Mouse (Mus musculus) erythroblast, embryonic 14.5 days (primary cell): ENCODE data around the gene Mpp4. TPM values are rescaled to one million over a fixed set of nuclear protein-coding genes. Genes with fewer than 3 reads are reported as not detected.

ENCODE experiments used
- H3K27me3 ChIP-seq: 2 replicates; pipeline ENCODE4 v1.6.1; 2012; ENCODE audit warnings: inconsistent platforms; ENCODE audit not compliant: control insufficient read depth
- H3K36me3 ChIP-seq: 2 replicates; pipeline ENCODE4 v1.6.1; 2012; ENCODE audit warnings: mild to moderate bottlenecking, inconsistent platforms; ENCODE audit not compliant: control insufficient read depth
- H3K4me1 ChIP-seq: 2 replicates; pipeline ENCODE4 v1.6.1; 2012; ENCODE audit warnings: inconsistent platforms; ENCODE audit not compliant: control insufficient read depth
- H3K4me3 ChIP-seq: replicated peaks from 2 replicates; pipeline ENCODE3; 2012; ENCODE audit warnings: moderate library complexity, mild to moderate bottlenecking, inconsistent platforms
- H3K9me3 ChIP-seq: 2 replicates; pipeline ENCODE4 v1.6.1; 2012; ENCODE audit warnings: low read length, inconsistent platforms, mixed read lengths; ENCODE audit not compliant: control insufficient read depth
- GATA1 ChIP-seq: IDR thresholded peaks from 2 replicates; pipeline ENCODE4 v1.6.1; 2012; ENCODE audit warnings: low read length, inconsistent platforms, mixed read lengths
- TAL1 ChIP-seq: IDR thresholded peaks from 3 replicates; pipeline ENCODE4 v1.6.1; 2012; ENCODE audit warnings: low read length, inconsistent platforms, mixed read lengths
- polyA plus RNA-seq: library from polyadenylated mRNA; stranded (reverse); fragments of >175 nt; gene quantifications from 2 replicates; pipeline ENCODE4 v1.2.3, GENCODE M21; 2012

Mpp4 gene
- polyA plus RNA-seq, 1 experiment: 0.04 TPM

- no peak for TF ChIP-seq TAL1
- TF ChIP-seq GATA1: no peak
- no peaks in the 10 kb centered on the region for H3K9me3 ChIP-seq
- H3K4me3 ChIP-seq: no peak overlapping the region
- no peaks in the 10 kb centered on the region; the same call in 1 of the 2 replicates for H3K4me1 ChIP-seq
- no peaks in the 10 kb centered on the region for H3K27me3 ChIP-seq
- peaks cover 45% of the 10 kb centered on the region for H3K36me3 ChIP-seq
Observed at GRCm38 (mm10) chr1:59173023-59173422, 9.8 kb upstream of the Mpp4 start.

DNA sequence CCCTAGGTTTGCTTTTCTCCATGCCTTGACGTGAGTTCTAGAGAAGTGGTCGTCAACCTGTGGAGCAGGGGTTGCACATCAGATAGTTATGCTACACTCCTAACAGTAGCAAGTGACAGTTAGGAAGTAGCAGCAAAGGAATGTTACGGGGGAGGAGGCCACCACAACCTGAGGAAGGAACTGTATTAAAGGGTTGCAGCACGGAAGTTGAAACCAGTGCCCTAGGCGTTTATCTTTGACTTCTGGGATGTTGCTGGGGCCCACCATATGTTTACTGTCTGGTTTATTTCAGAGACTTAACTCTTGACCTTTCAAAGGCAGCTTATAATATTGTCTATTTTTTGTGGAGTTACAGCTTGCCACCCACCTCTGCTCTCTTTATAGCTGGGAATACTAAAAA is 8.7 kb upstream of the Mpp4 start:
- TF ChIP-seq TAL1: no peak
- no peak for TF ChIP-seq GATA1
- peaks cover 43% of the 10 kb centered on the region for H3K36me3 ChIP-seq
- H3K4me3 ChIP-seq: no peak overlapping the region
- H3K4me1 ChIP-seq: no peaks in the 10 kb centered on the region; the same call in 1 of the 2 replicates
- no peaks in the 10 kb centered on the region for H3K27me3 ChIP-seq
- no peaks in the 10 kb centered on the region for H3K9me3 ChIP-seq

DNA sequence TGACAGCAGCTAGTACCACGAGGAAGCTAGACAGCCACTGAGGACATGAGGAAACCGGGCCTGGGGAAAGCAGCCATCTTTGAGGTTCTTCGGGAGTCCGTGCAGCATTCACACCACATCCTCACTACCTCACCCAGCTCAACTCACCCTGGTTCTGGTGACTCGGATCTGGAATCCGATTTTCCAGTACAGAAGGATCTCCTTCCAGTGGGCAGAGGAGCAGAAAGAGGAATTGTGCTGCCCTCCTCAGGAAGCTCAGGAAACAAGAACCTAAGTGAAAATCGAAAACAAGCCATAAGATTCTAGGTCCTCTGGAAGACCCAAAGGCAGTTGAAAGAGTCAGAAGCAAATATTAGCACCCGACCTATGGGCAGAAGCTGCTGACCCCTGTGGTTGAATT is 7.1 kb upstream of the Mpp4 start:
- Histone ChIP-seq H3K36me3 (peaks cover 53% of the 10 kb centered on the region), H3K9me3 (no peaks in the 10 kb centered on the region), H3K4me3 (no peak overlapping the region), H3K27me3 (no peaks in the 10 kb centered on the region), H3K4me1 (no peaks in the 10 kb centered on the region; the same call in 1 of the 2 replicates)
- TF ChIP-seq GATA1 (no peak), TAL1 (no peak)

- Histone ChIP-seq H3K4me1 (no peaks in the 10 kb centered on the region; the same call in 1 of the 2 replicates), H3K27me3 (no peaks in the 10 kb centered on the region), H3K36me3 (peaks cover 48% of the 10 kb centered on the region), H3K4me3 (no peak overlapping the region), H3K9me3 (no peaks in the 10 kb centered on the region)
- no peak for TF ChIP-seq TAL1
- TF ChIP-seq GATA1: no peak
Observed at GRCm38 (mm10) chr1:59169586-59169985, 6.4 kb upstream of the Mpp4 start.

GRCm38 (mm10) chr1:59168556-59168955 is 5.4 kb upstream of the Mpp4 start:
- H3K4me3 ChIP-seq: no peak overlapping the region
- peaks cover 54% of the 10 kb centered on the region for H3K36me3 ChIP-seq
- H3K4me1 ChIP-seq: no peaks in the 10 kb centered on the region; the same call in 1 of the 2 replicates
- no peaks in the 10 kb centered on the region for H3K9me3 ChIP-seq
- TF ChIP-seq TAL1: no peak
- no peak for TF ChIP-seq GATA1
- no peaks in the 10 kb centered on the region for H3K27me3 ChIP-seq

DNA sequence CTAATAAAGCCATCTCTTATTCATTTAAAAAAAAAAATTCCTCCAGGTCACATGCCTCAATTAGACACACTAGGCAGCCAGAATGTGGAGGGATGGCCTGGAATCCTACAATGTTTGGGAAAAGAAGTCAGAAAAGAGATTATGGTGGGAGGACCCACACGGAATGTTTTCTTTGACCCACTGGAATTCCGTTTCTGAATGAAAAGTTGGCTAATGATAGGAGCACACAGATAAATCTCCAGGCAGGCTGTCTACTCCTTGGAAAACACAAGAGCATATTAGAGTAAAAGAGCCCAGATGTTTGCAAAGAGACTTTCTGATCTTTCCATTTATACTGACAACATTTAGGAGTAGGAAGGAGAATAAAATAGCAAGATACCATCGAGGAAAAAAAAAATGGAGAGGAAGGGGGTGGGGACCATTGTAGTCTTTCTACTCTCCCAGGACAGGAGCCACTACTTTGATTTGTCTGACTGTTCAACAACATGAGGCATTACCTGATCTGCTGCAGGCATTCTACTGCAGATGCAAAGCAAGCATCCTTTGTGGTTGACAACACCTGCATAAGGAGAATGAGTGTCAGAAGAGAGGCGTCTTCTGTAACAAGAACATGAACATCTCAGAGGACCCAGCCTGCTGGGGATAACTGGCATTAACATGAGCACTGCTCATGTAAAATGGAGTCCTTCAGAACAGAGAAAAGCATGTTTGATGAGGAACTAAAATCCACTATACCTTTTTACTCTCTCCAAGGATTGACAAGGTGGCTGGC is 4.7 kb upstream of the Mpp4 start:
- no peak for TF ChIP-seq TAL1
- no peak for TF ChIP-seq GATA1

GRCm38 (mm10) chr1:59166232-59166905 is 3.2 kb upstream of the Mpp4 start:
- no peak for TF ChIP-seq GATA1
- TF ChIP-seq TAL1: no peak
- Histone ChIP-seq H3K36me3 (peaks cover 45% of the 10 kb centered on the region), H3K27me3 (no peaks in the 10 kb centered on the region), H3K4me1 (no peaks in the 10 kb centered on the region), H3K4me3 (no peak overlapping the region), H3K9me3 (no peaks in the 10 kb centered on the region)

More for the DNA sequence above, 4.7 kb upstream of the Mpp4 start:
- Histone ChIP-seq H3K4me1 (no peaks in the 10 kb centered on the region; the same call in 1 of the 2 replicates), H3K27me3 (no peaks in the 10 kb centered on the region), H3K9me3 (no peaks in the 10 kb centered on the region), H3K36me3 (peaks cover 57% of the 10 kb centered on the region), H3K4me3 (no peak overlapping the region)

- Histone ChIP-seq H3K4me3 (no peak overlapping the region), H3K36me3 (peaks cover 36% of the 10 kb centered on the region), H3K9me3 (no peaks in the 10 kb centered on the region), H3K4me1 (no peaks in the 10 kb centered on the region), H3K27me3 (no peaks in the 10 kb centered on the region)
- no peak for TF ChIP-seq GATA1
- no peak for TF ChIP-seq TAL1
Observed at GRCm38 (mm10) chr1:59163918-59164317, 729 bp upstream of the Mpp4 start.

DNA sequence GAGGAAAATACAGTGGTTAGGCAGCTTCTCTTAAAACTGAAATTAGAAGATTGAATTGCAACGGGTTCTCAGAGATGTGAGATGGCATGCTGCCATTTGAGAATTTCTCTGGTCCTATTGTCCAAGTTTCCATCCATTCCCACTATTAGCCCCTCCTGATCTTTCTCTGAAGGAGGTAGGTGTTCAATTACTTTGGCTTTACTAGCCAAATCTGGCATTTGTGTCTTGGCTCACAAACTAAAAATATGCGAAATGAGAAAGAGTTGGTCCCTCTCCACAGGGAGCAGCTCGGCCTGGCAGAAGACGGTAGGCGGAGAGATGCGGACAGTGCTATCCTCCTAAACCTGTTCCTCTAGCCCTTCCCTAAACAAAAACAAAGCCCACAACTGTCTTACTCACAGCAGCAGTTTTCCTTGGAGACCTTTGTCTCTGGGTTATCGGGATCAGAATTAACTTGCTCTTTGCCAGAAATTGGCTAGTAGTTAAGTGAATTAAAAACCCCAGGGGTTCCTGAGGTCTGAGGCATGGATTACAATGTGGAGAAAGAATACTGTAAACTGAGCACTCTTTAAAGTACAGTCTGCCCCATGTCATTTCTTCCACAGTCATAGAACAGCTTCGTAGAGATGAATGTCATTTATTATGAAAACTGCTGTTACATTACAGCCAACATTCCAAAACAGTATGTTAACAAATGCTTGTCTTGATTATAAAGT is 722 bp downstream of the Mpp4 start:
- peaks cover 32% of the 10 kb centered on the region for H3K36me3 ChIP-seq
- no peaks in the 10 kb centered on the region for H3K27me3 ChIP-seq
- no peaks in the 10 kb centered on the region for H3K4me1 ChIP-seq
- no peak overlapping the region for H3K4me3 ChIP-seq
- TF ChIP-seq TAL1: no peak
- no peak for TF ChIP-seq GATA1
- no peaks in the 10 kb centered on the region for H3K9me3 ChIP-seq
